Mouse (Mus musculus) liver, embryonic 11.5 days (tissue): ENCODE measurements around the gene Gm44503. TPM values are rescaled to one million over a fixed set of nuclear protein-coding genes. Genes with fewer than 3 reads are reported as not detected.
A peak's percentile ranks its signal among the peaks of the same experiment; 100 is the strongest.

Experiments
- ATAC-seq: fragments of 200-750 bp; cut with Nextera tagmentation; replicated peaks from 2 replicates; pipeline ENCODE4 v1.8.0; 2017; ENCODE audit warnings: moderate number of reproducible peaks, mild to moderate bottlenecking, moderate TSS enrichment, moderate library complexity; ENCODE audit not compliant: low FRiP score
- DNase-seq: peaks from one replicate; pipeline ENCODE4 v3.0.0-alpha.2; 2017; ENCODE audit warnings: low spot score
- H3K27ac ChIP-seq: fragments of 300-500 bp; sonication (generic); 2 replicates; pipeline ENCODE4 v1.5.1; 2014; ENCODE audit warnings: mild to moderate bottlenecking, low read depth, low read length, control low read depth
- H3K27me3 ChIP-seq: fragments of 300-500 bp; sonication (generic); replicated peaks from 2 replicates; pipeline ENCODE4 v1.6.1; 2014; ENCODE audit warnings: low read length, mixed read lengths; ENCODE audit not compliant: control insufficient read depth, insufficient read depth
- H3K36me3 ChIP-seq: fragments of 300-500 bp; sonication (generic); 2 replicates; pipeline ENCODE4 v1.6.1; 2014; ENCODE audit warnings: mild to moderate bottlenecking, low read length, moderate library complexity, mixed read lengths; ENCODE audit not compliant: control insufficient read depth, insufficient read depth
- H3K4me1 ChIP-seq: fragments of 300-500 bp; sonication (generic); replicated peaks from 2 replicates; pipeline ENCODE4 v1.6.1; 2014; ENCODE audit warnings: low read length, mixed read lengths; ENCODE audit not compliant: control insufficient read depth, insufficient read depth
- H3K4me2 ChIP-seq: fragments of 300-500 bp; sonication (generic); 2 replicates; pipeline ENCODE4 v1.6.1; 2014; ENCODE audit warnings: mild to moderate bottlenecking, control low read depth, moderate library complexity
- H3K4me3 ChIP-seq: fragments of 300-500 bp; sonication (generic); 2 replicates; pipeline ENCODE4 v1.5.1; 2014; ENCODE audit warnings: low read depth, low read length, control low read depth
- H3K9ac ChIP-seq: fragments of 300-500 bp; sonication (generic); 2 replicates; pipeline ENCODE4 v1.6.1; 2014; ENCODE audit warnings: low read depth, low read length, control low read depth
- H3K9me3 ChIP-seq: fragments of 300-500 bp; sonication (generic); 2 replicates; pipeline ENCODE4 v1.6.1; 2016; ENCODE audit warnings: low read length, inconsistent platforms, mixed read lengths; ENCODE audit not compliant: control insufficient read depth
- WGBS: fragments of 180-500 bp; shearing (Covaris S2); extraction: QIAGEN DNeasy Blood & Tissue Kit; methylation state at CpG from one replicate; pipeline ENCODE4 v1.1.7; 2014; 5-methylcytosine and 5-hydroxymethylcytosine counted together
- polyA plus RNA-seq: library from polyadenylated mRNA; unstranded; fragments of >200 nt; fragmentation: Nextera tagmentation; extraction: Ambion mirVana; gene quantifications from 2 replicates; pipeline ENCODE4 v1.2.1, GENCODE M21; 2014

Gm44503 gene
- polyA plus RNA-seq, 1 experiment from 2014 or later = not detected

- Histone ChIP-seq H3K27ac (no peak within 1 kb of the TSS), H3K9ac (peak within 1 kb of the TSS; percentile 76), H3K36me3 (no peaks in the 10 kb centered on the region), H3K27me3 (no peaks in the 10 kb centered on the region), H3K4me2 (peak within 1 kb of the TSS; percentile 97), H3K9me3 (no peaks in the 10 kb centered on the region), H3K4me3 (peak within 1 kb of the TSS; percentile 77), H3K4me1 (0 out of 2 replicates have a peak, but pooled peaks cover 4% of the 10 kb centered on the region)
- ATAC-seq (peak; percentile 98), DNase-seq (peak; percentile 92)
- WGBS = under 1% methylated on average over 88 of the region's 88 CpGs
These were observed 26.9 kb downstream of the Gm44503 start, which contains the start of the genes Ccpg1os and Ccpg1 for GRCm38 (mm10) chr9:72985250-72986220. Ccpg1os (minus strand) TSS chr9:72985382. Ccpg1 (plus strand) TSS chr9:72985429.

DNA sequence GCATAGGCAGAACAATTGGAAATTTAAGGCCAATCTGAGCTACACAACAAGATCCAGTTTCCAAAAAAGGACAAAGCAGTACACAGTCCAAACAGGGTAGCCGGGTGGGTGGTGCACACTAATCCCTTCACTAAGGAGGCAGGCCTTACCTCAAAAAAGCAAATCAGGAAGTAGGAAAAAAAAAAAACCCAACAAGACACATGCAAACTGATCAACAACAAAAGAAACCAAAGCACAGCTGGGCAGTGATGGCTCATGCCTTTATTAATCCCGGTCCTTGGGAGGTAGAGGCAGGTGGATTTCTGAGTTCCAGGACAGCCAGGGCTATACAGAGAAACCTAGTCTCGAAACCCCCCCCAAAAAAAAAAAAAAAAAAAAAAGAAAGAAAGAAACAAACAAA lies 29.1 kb downstream of the Gm44503 start:
- ATAC-seq = no peak
- no peak overlapping the region for H3K27ac ChIP-seq
- H3K4me3 ChIP-seq = no peak overlapping the region
- H3K9ac ChIP-seq = no peak overlapping the region
- no peaks in the 10 kb centered on the region for H3K27me3 ChIP-seq
- no peak overlapping the region for H3K4me2 ChIP-seq
- no peak for DNase-seq
- no peaks in the 10 kb centered on the region for H3K36me3 ChIP-seq
- H3K4me1 ChIP-seq = 0 out of 2 replicates have a peak, but pooled peaks cover 4% of the 10 kb centered on the region
- WGBS = 57% methylated on average over 3 of the region's 3 CpGs
- no peaks in the 10 kb centered on the region for H3K9me3 ChIP-seq

DNA sequence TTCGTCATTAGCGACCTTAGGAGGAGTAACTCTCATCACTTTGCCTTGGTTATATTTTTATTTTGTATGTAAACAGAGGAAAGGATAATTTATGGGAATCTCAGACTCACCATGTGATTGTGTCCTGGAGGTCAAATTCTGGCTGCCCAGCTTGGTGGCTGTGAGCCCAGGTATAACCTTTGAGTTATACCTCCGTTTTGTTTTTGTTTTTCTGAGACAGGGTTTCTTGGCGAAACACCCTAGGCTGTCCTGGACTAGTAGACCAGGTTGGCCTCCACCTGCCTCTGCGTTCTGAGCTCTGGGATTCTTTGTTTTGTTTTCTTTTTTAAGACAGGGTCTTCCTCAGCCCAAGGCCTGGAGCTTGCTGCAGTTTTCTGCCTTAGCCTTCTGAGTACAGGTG lies 30.1 kb downstream of the Gm44503 start:
- Histone ChIP-seq H3K36me3 (no peaks in the 10 kb centered on the region), H3K4me1 (0 out of 2 replicates have a peak, but pooled peaks cover 4% of the 10 kb centered on the region), H3K9ac (no peak overlapping the region), H3K27me3 (no peaks in the 10 kb centered on the region), H3K27ac (no peak overlapping the region), H3K4me2 (no peak overlapping the region), H3K4me3 (no peak overlapping the region), H3K9me3 (no peaks in the 10 kb centered on the region)
- DNase-seq = no peak
- no peak for ATAC-seq
- WGBS = 83% methylated on average over 5 of the region's 5 CpGs

DNA sequence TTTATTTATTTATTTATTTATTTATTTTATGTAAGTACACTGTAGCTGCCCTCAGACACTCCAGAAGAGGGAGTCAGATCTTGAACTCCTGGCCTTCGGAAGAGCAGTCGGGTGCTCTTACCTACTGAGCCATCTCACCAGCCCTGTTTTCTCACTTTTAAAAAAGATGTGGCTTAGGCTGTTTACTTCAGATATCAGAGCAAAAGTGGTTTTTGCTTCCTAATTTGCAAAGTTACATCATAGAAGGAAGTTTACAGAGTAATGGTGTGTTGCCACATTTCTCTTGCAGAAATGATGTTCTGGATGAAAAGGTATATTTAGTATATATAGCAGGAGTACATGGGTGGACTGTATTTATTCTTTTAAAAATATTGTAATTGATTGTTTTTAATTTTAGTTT lies 32.8 kb downstream of the Gm44503 start:
- Histone ChIP-seq H3K4me1 (no peaks in the 10 kb centered on the region), H3K4me3 (no peak overlapping the region), H3K9ac (no peak overlapping the region), H3K27ac (no peak overlapping the region), H3K27me3 (no peaks in the 10 kb centered on the region), H3K36me3 (no peaks in the 10 kb centered on the region), H3K9me3 (no peaks in the 10 kb centered on the region), H3K4me2 (no peak overlapping the region)
- WGBS = 86% methylated on average over 2 of the region's 2 CpGs
- ATAC-seq (no peak), DNase-seq (no peak)

DNA sequence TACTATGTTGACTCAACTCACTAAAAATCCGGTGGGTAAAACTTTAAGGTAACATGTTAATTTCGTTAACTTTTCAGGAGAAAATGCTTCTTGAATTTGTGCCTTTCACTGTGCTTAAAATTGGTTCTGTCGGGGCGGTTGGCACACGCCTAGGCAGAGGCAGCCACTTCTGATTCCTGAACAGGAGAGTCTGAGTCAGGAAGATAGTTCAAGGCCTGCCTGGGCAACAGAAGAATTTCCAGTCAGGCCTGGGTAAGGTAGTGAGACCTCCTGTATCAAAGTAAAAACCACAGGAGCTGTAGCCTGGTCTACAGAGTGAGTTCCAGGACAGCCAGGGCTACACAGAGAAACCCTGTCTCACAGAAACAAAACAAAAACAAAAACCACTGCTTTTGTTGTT lies 33.9 kb downstream of the Gm44503 start:
- Histone ChIP-seq H3K27ac (no peak overlapping the region), H3K9ac (no peak overlapping the region), H3K9me3 (no peaks in the 10 kb centered on the region), H3K4me3 (no peak overlapping the region), H3K27me3 (no peaks in the 10 kb centered on the region), H3K36me3 (no peaks in the 10 kb centered on the region), H3K4me2 (no peak overlapping the region), H3K4me1 (no peaks in the 10 kb centered on the region)
- DNase-seq (no peak), ATAC-seq (no peak)
- 85% methylated on average over 5 of the region's 5 CpGs for WGBS

DNA sequence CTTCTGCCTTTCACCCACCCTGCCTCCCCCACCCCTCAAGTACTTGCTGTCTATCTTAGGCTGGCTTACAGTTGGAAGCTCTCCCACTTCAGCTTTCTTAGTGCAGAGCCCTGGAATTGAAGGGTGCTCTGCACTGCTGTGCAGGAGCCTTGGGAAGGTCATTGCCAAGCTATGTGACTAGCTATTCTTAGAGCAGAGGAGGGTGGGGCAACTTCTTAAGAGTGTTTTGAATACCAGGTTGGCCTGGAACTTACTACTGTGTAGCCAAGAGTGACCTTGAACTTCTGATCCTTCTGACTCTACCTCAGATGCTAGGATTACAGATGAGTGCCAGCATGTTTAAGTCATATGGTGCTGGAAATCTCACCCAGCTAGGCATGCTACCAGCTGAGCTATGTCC lies 37.5 kb downstream of the Gm44503 start:
- ATAC-seq = no peak
- no peak overlapping the region for H3K4me3 ChIP-seq
- H3K36me3 ChIP-seq = no peaks in the 10 kb centered on the region
- no peaks in the 10 kb centered on the region for H3K27me3 ChIP-seq
- no peak for DNase-seq
- no peak overlapping the region for H3K4me2 ChIP-seq
- no peaks in the 10 kb centered on the region for H3K9me3 ChIP-seq
- no peaks in the 10 kb centered on the region for H3K4me1 ChIP-seq
- no peak overlapping the region for H3K9ac ChIP-seq
- no peak overlapping the region for H3K27ac ChIP-seq

DNA sequence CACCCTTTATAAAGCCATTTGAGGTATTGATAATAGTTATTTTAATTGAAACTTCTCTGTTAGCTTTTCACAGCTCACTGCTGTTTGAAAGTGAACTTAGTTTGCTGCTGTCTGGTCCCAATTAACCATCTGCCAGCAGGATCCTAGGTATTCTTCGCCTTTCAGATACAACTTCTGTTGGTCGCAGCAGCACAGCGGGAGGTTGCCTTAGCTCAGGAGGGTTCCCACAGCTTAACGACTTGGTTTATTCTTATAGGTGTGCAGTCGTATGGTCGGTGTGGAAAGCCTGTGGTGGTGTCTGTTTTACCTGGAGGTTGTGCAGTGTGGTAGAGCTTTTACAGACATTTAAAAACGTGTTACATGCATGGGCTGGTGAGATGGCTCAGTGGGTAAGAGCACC lies 38.2 kb downstream of the Gm44503 start:
- ATAC-seq = no peak
- Histone ChIP-seq H3K4me3 (no peak overlapping the region), H3K9me3 (no peaks in the 10 kb centered on the region), H3K27ac (no peak overlapping the region), H3K4me2 (no peak overlapping the region), H3K4me1 (no peaks in the 10 kb centered on the region), H3K36me3 (no peaks in the 10 kb centered on the region), H3K9ac (no peak overlapping the region), H3K27me3 (no peaks in the 10 kb centered on the region)
- WGBS = 66% methylated on average over 7 of the region's 7 CpGs
- DNase-seq = no peak

DNA sequence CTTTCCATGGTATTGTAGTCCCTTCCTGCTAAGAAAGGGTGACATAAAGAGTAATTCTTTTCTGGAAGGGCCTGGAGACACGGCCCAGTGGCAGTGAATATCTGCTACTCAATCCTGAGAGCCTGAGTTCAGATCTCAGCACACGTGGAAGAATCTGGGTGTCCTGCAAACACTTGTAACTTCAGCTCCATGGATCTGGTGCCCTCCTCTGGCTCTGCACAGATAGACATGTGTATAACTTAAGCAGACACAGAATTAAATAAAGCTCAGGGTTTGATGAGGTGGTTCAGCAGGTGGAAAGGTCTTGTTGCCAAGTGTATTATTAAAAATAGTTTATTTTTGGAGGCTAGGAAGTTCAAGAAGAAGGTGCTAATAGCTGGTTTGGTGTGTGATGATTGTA lies 41.8 kb downstream of the Gm44503 start:
- no peaks in the 10 kb centered on the region for H3K9me3 ChIP-seq
- no peaks in the 10 kb centered on the region for H3K4me1 ChIP-seq
- H3K27ac ChIP-seq = no peak overlapping the region
- no peak overlapping the region for H3K4me3 ChIP-seq
- H3K9ac ChIP-seq = no peak overlapping the region
- WGBS = 66% methylated on average over 2 of the region's 2 CpGs
- H3K4me2 ChIP-seq = no peak overlapping the region
- ATAC-seq (no peak), DNase-seq (no peak)
- no peaks in the 10 kb centered on the region for H3K36me3 ChIP-seq
- no peaks in the 10 kb centered on the region for H3K27me3 ChIP-seq
